Mouse (Mus musculus) adrenal gland, adult (tissue): ENCODE results near the gene Slc7a4.

Source experiments
- DNase-seq, 2 experiments: peaks; one replicate each; pipeline ENCODE4 v3.0.0; 2022 to 2023; ENCODE audit warnings: low spot score in 1 of 2; ENCODE audit not compliant: inconsistent age in 2 of 2

Gene Slc7a4

GRCm38 (mm10) chr16:17525524-17525923 is 57.5 kb downstream of the Slc7a4 start:
- no peak for DNase-seq

- no peak for DNase-seq
Observed at GRCm38 (mm10) chr16:17524156-17524555, 58.9 kb downstream of the Slc7a4 start.
